Mouse (Mus musculus): Measurements from ENCODE around the gene Bmx. TPM values are rescaled to one million over a fixed set of nuclear protein-coding genes. Genes with fewer than 3 reads are reported as not detected.

The Bmx gene
- total RNA-seq, 2 experiments from 2014 or later = 0.08 to 0.28 TPM

DNA sequence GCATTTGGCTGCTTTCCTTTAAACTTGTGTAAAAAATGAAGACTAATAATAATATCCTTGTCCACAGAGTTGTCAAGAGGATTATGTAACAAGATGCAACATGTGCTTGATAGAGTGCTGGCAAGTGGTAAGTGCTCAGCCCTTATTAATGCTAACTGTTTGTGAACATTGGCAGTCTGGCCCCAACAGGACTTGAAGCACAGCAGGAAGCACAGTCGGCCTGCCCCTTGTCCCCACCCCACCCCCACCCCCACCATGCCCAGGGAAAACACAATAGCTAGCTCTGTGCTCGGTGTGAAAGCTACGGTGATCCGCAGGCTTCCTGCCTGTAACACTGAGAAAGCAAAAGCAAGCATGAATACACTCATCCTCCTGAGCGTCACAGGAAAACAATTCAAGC, 12.3 kb downstream of the Bmx start:
- no peak for TF ChIP-seq CTCF (IDR thresholded peaks at IDR 0.05)
- Histone ChIP-seq H3K27ac (no peak overlapping the region), H3K4me3 (no peak overlapping the region)
- intact Hi-C loops (cut with DNase I) = no loop called here
- no peak for DNase-seq

DNA sequence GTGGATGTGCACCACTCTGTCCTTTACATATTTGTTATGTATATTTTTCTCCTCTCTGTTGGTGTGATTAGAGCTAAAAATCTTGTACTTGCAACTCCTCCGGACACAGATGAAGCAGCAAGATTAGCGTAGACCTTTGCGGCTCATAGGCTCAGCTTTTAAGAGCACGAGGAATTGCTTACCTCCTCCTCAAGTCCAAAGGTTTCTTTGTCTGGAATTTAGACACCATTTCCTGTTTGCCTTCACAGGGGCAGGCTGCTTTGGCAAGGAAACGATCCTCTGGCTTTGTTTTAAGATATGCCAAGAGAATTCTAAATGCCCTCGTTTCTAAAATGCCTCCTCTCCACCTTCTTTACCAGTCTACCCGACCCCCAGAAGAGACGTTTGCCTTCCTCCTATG, 24.6 kb downstream of the Bmx start:
- no peak for TF ChIP-seq CTCF (IDR thresholded peaks at IDR 0.05)
- intact Hi-C loops (cut with DNase I) = no loop called here
- no peak overlapping the region for H3K4me3 ChIP-seq
- no peak overlapping the region for H3K27ac ChIP-seq
- DNase-seq = no peak

DNA sequence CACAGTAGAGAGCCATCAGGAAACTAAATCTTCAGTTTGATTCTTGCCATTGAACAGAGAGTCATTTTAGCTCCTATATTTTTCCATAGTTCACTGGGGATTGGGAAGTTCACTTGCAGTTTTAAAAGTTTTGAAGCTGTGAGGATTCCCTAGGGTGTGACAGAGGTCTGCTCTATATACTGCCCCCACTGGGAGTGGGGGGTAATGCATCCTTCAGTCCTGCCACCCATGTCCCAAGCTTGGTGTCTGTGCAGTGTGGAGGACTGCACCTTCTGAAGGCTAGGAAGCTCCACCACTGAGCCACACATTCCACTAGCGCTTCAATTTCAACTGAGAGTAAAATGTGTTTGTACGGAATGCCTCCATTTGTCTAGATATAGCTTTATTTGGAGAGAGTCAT, 36.0 kb downstream of the Bmx start:
- H3K4me3 ChIP-seq = no peak overlapping the region
- no peak overlapping the region for H3K27ac ChIP-seq
- intact Hi-C loops (cut with DNase I) = no loop called here
- peak; percentile 45 for TF ChIP-seq CTCF (IDR thresholded peaks at IDR 0.05)
- DNase-seq = no peak

GRCm38 (mm10) chrX:164200547-164200946, 57.4 kb downstream of the Bmx start:
- H3K27ac ChIP-seq = no peak overlapping the region
- no peak overlapping the region for H3K4me3 ChIP-seq
- intact Hi-C loops (cut with DNase I) = no loop called here
- no peak for TF ChIP-seq CTCF (IDR thresholded peaks at IDR 0.05)
- no peak for DNase-seq

DNA sequence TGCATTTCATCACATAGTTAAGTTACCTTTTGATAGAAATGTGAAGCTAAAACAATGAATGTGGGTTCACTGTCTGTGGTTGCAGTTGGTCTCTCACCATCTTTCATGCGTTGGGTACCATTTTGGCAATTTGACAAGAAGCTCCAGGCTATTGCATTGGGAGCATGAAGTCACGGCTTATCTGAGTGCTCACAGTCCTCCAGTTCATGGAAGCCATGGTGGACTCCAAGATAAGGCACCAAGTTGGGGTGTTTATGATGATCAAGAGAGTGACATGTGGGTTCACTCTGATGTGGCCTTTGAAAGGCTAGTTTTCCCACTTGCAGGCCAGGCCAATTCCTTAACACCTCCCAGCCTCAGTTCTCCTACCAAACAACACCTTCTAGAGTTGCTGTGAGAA, 60.3 kb downstream of the Bmx start:
- H3K4me3 ChIP-seq = no peak overlapping the region
- TF ChIP-seq CTCF (IDR thresholded peaks at IDR 0.05) = no peak
- H3K27ac ChIP-seq = no peak overlapping the region
- DNase-seq = no peak
- intact Hi-C loops (cut with DNase I) = no loop called here

DNA sequence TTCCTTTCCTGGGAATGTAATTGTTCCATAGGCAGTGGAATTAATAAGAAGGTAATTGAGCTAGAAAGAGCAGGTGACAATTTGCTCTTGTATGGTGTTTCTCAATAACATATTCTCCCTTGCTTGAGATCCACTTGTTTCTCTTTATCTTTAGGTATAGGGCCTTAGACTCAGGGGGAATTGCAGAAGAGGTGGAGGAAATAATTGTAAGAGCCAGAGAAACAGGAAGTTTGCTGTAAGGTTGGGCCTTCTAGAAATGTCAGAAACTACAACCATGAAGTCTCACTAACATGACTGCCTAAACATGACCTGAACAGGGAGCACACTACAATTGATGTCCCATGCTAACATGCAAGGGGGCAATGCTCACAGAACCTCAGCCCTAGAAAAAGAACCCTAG, 68.1 kb downstream of the Bmx start:
- Histone ChIP-seq H3K4me3 (no peak overlapping the region), H3K27ac (no peak overlapping the region)
- no peak for TF ChIP-seq CTCF (IDR thresholded peaks at IDR 0.05)
- intact Hi-C loops (cut with DNase I) = no loop called here
- DNase-seq = no peak

- TF ChIP-seq CTCF (IDR thresholded peaks at IDR 0.05) = peak; percentile 76
- Histone ChIP-seq H3K4me3 (no peak overlapping the region), H3K27ac (no peak overlapping the region)
- intact Hi-C loops (cut with DNase I) = loop anchor here (2.0 to 5.0 kb wide), 3 partner anchors 103 to 263 kb away; no protein-coding TSS in a partner anchor
- DNase-seq = peak; percentile 23
These were observed 74.1 kb downstream of the Bmx start for GRCm38 (mm10) chrX:164183844-164184243.

DNA sequence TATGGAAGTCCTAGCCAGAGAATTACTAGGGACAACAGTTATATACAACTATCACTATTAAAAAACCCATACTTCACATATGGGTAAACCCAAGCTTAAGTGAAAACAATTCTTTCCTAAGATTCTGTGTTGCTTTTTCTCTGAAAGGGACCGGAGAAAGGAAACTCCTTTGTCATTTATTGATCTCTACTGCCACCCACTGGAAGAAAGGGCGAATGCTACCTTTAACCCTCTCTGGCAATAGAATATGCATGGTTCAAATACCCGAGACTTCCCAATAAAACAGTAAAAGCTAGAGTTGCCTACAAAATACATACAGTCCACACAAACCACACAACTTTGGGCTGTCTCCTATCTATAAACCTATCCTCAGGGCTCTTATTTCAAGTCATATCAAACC, 78.2 kb downstream of the Bmx start:
- TF ChIP-seq CTCF (IDR thresholded peaks at IDR 0.05) = peak; percentile 70
- intact Hi-C loops (cut with DNase I) = loop anchor here (5.0 to 10.0 kb wide), 3 partner anchors 95 to 268 kb away; partner anchors contain the start of gene Cltrn
- peak; percentile 22 for DNase-seq
- Histone ChIP-seq H3K4me3 (no peak overlapping the region), H3K27ac (no peak overlapping the region)

DNA sequence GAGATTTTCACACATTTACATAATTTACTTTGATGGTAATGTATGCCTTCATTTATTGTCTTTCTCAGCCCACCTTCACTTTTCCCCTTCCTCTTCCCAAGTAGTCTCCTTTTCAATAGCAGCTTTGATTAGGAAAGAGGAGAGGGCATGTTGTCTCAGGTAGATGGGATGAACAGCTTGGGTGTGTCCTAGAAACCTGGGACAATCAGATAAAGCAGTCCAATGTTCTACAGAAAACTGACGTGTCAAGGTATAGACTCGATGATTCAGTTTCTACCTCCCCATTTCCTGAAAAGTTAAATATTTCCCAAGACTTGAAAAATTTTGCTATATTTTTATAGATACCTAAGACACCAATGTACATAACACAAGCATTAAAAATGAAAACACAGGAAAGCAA, 79.1 kb downstream of the Bmx start:
- no peak overlapping the region for H3K27ac ChIP-seq
- DNase-seq = no peak
- H3K4me3 ChIP-seq = no peak overlapping the region
- intact Hi-C loops (cut with DNase I) = loop anchor here (10.0 kb wide), 1 partner anchor 94 kb away; the partner anchor contains the start of gene Cltrn
- TF ChIP-seq CTCF (IDR thresholded peaks at IDR 0.05) = no peak

GRCm38 (mm10) chrX:164175780-164176179, 82.2 kb downstream of the Bmx start:
- no peak for DNase-seq
- no peak for TF ChIP-seq CTCF (IDR thresholded peaks at IDR 0.05)
- Histone ChIP-seq H3K4me3 (no peak overlapping the region), H3K27ac (no peak overlapping the region)
- intact Hi-C loops (cut with DNase I) = loop anchor here (10.0 kb wide), 1 partner anchor 91 kb away; the partner anchor contains the start of gene Cltrn

GRCm38 (mm10) chrX:164175311-164175710, 82.7 kb downstream of the Bmx start:
- DNase-seq = no peak
- no peak overlapping the region for H3K27ac ChIP-seq
- intact Hi-C loops (cut with DNase I) = loop anchor here (10.0 kb wide), 1 partner anchor 91 kb away; the partner anchor contains the start of gene Cltrn
- no peak overlapping the region for H3K4me3 ChIP-seq
- no peak for TF ChIP-seq CTCF (IDR thresholded peaks at IDR 0.05)

GRCm38 (mm10) chrX:164173880-164174279, 84.1 kb downstream of the Bmx start:
- Histone ChIP-seq H3K4me3 (no peak overlapping the region), H3K27ac (no peak overlapping the region)
- intact Hi-C loops (cut with DNase I) = loop anchor here (10.0 kb wide), 1 partner anchor 89 kb away; the partner anchor contains the start of gene Cltrn
- no peak for TF ChIP-seq CTCF (IDR thresholded peaks at IDR 0.05)
- DNase-seq = no peak

DNA sequence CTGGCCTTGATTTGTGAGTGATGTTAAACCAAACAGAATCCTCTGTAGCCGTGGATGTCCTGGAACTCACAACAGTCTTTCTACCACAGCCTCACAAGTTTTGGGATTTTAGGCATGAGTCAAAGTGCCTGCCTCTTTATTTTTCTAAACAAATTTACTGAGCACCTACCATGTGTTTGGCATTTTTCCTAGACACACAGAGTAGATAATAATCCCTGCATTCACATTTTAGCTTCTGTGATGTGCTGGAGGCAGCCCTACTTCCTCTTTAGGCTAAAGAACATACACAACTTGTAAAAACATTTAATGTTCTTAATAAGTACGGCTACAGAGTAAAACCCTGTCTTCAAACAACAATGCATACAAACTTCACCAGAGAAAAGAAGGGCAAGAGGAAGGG, 87.0 kb downstream of the Bmx start:
- DNase-seq = no peak
- intact Hi-C loops (cut with DNase I) = loop anchor here (10.0 kb wide), 1 partner anchor 86 kb away; the partner anchor contains the start of gene Cltrn
- TF ChIP-seq CTCF (IDR thresholded peaks at IDR 0.05) = no peak

DNA sequence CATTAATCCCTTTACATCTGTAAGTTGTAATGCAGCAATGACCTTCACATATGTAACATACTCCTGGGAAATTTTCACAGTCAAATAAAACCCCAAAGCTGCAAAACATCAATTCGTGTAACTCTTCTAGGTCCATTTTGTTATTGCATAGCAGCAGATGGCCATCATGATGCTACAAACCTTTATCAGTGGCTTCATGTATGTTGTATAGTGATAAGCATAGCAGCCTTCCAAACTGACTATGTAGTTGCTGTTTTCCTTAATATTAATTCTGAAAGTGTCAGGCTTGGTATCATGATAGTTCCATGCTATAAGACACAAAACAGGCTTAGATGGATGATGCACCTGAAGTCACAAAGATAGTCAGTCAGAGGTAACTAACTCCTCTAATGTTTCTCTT, 93.3 kb downstream of the Bmx start:
- no peak for TF ChIP-seq CTCF (IDR thresholded peaks at IDR 0.05)
- intact Hi-C loops (cut with DNase I) = no loop called here
- H3K27ac ChIP-seq = no peak overlapping the region
- DNase-seq = no peak
- no peak overlapping the region for H3K4me3 ChIP-seq

More for the DNA sequence above, 87.0 kb downstream of the Bmx start:
- H3K4me3 ChIP-seq = no peak overlapping the region
- H3K27ac ChIP-seq = no peak overlapping the region

All from gastrocnemius, adult 2 months (tissue).